Comparison of ENCODE assay signal across 11 mouse cellular contexts in the genomic region with DNA sequence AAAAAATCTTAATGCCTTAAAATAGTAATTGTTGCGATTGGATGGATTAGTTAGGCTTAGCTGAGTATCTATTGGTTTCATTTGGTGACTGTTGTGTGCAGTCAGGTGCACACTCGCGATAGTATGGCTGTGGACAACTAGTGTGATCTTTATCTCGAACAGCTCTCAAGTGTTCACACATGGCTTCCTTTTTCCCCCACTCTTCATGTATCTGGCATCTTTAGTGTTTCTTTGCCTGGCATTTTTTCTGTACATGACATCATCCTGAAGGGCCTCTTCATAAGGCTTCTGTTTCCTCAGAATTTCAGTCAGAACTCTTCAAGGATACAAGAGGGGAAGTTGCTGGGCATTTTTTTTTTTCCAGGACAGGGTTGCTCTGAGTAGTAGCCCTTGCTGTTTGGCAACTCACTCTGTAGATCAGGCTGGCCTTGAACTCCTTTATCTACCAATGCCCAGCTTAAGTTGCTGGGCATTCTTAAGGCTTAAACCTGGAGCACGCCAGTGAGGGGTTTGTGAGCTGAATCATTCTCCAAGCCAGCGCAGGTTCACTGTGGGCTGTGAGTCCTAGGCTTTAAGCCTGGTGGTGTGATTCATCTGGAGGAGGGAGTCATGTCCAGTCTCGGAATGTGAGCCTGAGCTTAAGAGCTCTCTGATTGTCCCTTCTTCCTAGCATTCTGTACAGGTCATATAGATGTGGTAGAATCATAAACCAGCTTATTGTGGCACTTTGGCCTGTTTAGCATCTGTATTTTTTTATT. TPM values are rescaled to one million over a fixed set of nuclear protein-coding genes. Genes with fewer than 3 reads are reported as not detected.
A peak's percentile ranks its signal among the peaks of the same experiment; 100 is the strongest.
DNase-seq lines count a peak whose midpoint lies in the region; ATAC-seq lines count a peak whose summit lies in the region.
"Had no signal": no experiment of that assay in that cellular context is flagged by ENCODE, and none has a peak within 500 bp of the region (broad histone marks: within the 10 kb centered on the region; RNA-seq: fewer than 3 reads in every experiment).

No protein-coding gene starts in this region.

- peak; percentile 14 for DNase-seq in lung, postnatal 25 days (ENCODE audit: low spot score)
- DNase-seq in lung, postnatal 14 days = no peak
- peak; percentile 68 for DNase-seq in NIH3T3 (ENCODE audit: low read depth)
- DNase-seq in c-Kit-positive CD71-positive TER-119-negative erythroid progenitor cells, embryonic 14.5 days (ENCODE audit: low read depth) = peak; percentile 27
- no peak for DNase-seq in embryo, embryonic 10 days (ENCODE audit: low spot score)
- no peak for DNase-seq in urinary bladder, postnatal 4 days (ENCODE audit: low spot score in 2 of 2)
- DNase-seq: cerebellum, adult 11 months; kidney, postnatal 25 days; thymus, postnatal 4 days had no signal

- ATAC-seq in megakaryocyte progenitor cell, adult 5-6 weeks (replicated peaks; ENCODE audit: poor library complexity) = peak; percentile 73
- ATAC-seq: intestine, embryonic 16.5 days had no signal

RNA-seq across cellular contexts. Expression of a gene that starts 22.2 kb away (rescaled TPM):
- 44.4 and 46.8 TPM in 2 replicates for total RNA-seq in megakaryocyte progenitor cell, adult 5-6 weeks (2015)
- total RNA-seq in megakaryocyte progenitor cell, adult 5-6 weeks (2017) = 45.2 and 57.7 TPM in 2 replicates

RNA-seq across cellular contexts. Expression of a gene that starts 37.9 kb away (rescaled TPM):
- total RNA-seq in megakaryocyte progenitor cell, adult 5-6 weeks (2015) = 58.7 and 59.2 TPM in 2 replicates
- total RNA-seq in megakaryocyte progenitor cell, adult 5-6 weeks (2017) = 52.7 and 56.9 TPM in 2 replicates

Comparison
In these comparisons a context has a peak if more than half of its experiments do, and no peak if none do; other contexts are left out.
1. DNase-seq: peak in lung, postnatal 25 days (single experiment), NIH3T3 (single experiment) and c-Kit-positive CD71-positive TER-119-negative erythroid progenitor cells, embryonic 14.5 days (single experiment); none in lung, postnatal 14 days (single experiment), embryo, embryonic 10 days (single experiment) and urinary bladder, postnatal 4 days (0 of 2).